Mouse (Mus musculus): ENCODE data around the gene Susd1.

Gene Susd1

DNA sequence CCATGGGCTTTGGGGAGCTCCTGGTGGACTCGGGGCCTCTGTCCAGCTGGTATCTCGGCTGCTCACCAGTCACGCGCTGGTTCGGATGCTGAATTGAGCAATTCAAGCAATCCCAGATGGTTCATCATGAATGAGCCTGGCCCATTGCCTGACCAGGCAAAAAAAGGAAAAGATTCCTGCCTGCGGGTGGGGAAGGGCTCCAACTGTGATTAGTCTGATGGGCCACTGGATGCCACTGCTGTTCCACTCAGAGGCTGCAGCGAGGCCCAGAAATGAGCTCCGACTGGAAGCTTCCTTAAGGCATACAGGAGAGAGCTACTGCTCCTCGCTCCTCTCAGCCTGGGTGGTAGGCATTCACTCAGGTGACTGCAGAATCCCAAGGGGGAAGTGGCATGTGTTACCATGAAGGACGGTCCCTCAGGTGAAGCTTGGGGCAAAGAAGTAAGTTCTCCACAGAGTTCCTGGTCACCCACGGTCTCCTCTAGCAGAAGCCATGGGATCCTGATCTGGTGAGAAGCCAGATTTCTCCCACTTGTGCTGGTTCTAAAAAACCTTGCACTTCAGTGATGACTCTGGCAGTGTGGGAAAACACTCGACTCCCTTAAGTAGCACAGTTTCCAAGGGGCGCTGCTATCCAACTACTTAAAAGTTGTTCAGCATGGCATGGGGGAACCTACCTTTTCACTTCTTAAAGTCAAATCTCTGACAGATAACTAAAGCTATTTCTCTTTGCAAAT is 57.3 kb downstream of the Susd1 start:
- DNase-seq (ENCODE audit: low spot score in 2 of 2), result peak in 1 of 2 experiments; percentile 56

DNA sequence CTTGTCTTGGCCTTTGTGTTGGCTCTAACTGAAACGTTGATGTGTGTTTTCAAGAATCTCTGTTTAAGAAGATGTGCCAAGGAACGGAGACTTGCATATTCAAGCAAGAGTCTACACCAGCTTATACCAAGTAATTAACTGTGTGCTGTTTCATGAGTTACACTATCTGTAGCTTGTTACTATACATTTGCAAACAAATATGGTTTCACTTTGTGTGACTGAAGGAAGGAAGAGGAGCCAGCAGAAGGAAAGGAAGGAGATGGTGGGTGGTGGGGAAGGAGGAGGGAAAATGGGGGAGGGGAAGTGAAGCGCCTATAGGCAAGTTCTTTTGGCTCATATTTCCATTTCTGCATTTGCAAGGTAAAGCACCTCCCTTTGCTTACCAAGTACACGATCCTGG is 58.0 kb downstream of the Susd1 start:
- DNase-seq (ENCODE audit: low spot score in 2 of 2), result no peak

DNA sequence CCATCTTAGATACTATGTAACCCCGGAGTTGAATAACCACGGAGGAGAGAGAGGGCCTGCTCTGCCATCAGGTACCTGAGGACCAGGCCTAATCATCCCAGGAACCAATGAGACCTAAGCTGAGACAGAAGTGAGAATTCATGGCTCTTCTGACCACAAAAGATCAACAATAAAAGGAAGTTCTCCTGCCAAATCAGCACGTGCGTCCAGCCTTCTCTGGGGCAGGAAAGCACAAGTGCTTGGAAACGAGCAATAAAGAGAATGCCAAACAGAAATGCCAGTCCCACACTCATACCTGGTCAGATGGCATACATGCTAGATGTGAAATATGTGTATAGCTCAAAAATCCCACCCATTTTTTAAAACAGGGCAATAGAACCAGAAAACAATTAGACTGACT is 58.6 kb downstream of the Susd1 start:
- no peak for DNase-seq (ENCODE audit: low spot score in 2 of 2)

DNA sequence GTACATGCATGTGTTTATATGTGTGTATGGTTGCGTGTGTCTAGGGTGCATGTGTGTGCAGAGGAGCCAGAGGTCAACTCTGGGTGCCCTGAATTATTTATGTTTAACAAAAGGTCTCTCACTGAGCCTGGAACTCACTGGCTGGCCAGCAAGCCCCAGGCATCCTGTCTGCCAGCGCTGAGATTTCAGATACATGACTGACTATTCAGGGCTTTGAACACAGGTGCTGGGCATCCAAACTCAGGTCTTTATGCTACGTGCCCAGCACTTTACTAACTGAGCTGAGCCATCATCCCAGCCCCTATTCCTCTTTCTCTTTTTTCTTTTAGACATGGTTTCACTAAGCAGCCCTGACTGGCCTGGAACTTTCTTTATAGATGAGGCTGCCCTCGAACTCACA is 59.8 kb downstream of the Susd1 start:
- DNase-seq (ENCODE audit: low spot score in 2 of 2), result no peak

DNA sequence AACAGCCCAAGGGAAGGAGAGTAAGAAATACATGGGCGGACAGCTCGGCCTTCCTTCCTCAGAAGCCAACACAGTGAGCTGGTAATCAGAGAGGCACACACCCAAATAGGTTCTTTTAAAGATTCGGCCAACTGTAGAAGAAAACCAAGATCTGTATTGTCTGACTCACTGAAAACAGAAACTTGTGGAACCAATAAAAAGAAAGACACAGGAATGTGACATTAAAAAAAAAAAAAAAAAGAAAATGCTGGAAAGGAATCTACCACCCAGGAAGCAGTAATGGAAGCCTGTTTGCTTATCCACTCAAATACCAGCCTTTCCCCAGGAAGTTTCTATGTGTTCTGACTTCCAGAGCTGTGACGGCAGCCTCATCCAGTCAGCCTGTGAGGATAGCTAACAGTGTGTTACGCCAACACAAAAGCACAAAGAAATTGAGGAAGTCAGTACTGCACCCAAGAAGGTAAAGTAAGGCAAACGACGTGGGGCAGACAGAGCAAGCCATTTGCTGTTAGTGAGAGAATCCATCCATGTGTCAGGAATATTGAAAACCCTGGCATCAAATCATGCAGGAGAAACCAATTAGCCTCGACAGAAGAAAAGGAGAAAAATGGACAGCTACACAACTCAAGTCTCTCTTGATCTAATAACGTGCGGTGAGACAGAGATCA is 64.0 kb downstream of the Susd1 start:
- no peak for DNase-seq (ENCODE audit: low spot score in 2 of 2)

DNA sequence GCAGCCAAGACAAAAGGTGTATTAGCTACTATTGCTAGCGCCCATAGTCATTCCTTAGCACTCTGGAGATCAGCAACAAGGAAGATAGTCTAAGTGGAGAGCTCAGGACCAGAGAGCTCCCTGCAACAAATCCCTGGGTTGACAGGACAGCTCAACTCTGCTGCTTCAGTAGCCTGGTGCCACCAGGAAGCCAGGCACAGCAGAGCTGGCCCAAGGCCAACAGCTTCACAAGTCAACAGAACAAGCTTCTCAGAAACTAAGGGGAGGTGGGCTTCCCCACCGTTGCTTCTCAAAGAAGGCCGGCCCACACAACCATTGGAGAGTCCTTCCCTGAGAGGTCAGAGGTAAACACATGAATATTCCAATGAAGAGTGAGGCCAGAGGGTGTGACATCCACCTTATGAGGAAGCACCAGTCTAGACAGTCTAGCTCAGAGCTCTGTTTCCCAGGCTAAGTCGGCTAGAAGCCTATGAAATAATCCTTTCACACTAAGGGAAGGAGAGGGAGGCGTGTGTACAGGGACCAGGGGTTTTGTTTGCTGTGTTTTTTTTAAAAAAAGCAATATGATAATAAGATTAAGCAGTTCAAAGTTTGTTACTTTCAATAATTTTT is 65.8 kb downstream of the Susd1 start:
- DNase-seq (ENCODE audit: low spot score in 2 of 2), result no peak

DNA sequence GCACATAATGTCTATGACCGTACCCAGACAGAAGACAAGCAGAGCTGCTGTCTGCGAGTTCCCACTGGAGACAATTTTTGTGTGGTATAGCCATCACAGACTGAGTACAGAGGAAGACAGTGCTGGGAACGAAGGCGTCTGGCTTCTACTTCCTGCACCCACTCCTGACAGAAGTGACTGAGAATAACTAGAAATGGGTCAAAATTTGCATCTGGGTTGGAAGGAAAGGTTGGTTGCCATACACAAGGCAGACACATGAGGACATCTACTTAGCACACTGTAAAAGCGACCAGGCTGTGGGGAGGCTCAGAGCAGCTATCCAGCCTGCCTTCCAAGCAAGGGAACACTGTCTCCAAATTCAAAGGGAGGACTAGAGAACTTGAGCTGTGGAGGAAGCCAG is 66.5 kb downstream of the Susd1 start:
- no peak for DNase-seq (ENCODE audit: low spot score in 2 of 2)

DNA sequence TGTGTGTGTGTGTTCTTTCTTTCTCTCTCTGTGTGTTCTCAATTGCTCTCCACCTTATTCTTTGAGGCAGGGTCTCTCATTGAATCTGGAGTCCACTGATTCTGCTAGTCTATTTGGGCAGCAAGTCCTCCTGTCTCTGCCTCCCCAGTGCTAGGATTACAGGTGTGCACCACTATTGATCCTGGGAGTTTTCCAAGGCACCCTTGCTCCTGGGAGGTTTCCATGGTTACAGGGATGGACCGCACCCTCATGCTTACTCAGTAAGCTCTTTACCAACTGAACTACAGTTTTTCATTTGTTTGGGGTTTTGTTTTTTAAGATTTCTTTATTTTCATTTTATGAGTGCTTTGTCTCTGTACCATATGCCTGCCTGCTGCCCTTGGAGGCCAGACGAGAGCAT is 68.5 kb downstream of the Susd1 start:
- DNase-seq (ENCODE audit: low spot score in 2 of 2), result no peak

DNA sequence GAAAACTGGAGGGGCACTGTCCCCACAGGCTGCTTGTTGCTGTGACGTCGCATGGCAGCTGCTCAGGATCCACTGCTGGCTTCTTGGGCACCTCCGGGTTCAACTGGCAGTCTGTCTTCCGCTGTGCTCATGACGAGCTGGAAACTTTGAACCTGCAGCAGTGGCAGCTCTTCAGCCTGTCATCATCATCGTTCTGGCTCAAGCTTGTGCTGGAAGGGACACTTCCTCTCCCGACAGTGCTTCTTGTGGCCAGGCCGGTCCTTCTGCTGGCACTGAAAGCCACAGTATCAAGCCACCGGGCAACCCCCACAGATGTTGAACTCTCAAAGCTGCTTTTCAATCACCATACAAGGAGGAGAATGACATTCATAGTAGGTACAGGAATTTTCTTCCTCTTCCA is 70.3 kb downstream of the Susd1 start:
- DNase-seq (ENCODE audit: low spot score in 2 of 2), result no peak

DNA sequence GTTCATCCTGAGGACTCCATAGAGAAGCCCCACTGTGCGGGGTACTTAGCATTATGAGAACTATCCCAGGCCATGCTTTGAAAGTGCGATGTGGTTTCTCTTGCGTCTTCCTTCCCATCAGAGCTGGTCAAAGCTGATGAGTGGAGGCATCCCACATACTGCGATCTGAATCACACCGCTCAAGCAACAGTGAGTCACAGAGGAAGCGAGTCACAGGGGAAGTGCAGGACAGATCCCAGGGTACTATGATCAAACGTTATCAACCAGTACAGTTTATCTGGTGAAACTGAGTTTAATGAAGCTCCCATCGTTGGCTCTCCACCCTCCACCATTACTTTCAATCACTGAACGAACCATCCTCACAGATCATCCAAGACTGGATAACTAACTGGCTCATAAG is 72.2 kb downstream of the Susd1 start:
- no peak for DNase-seq (ENCODE audit: low spot score in 2 of 2)

DNA sequence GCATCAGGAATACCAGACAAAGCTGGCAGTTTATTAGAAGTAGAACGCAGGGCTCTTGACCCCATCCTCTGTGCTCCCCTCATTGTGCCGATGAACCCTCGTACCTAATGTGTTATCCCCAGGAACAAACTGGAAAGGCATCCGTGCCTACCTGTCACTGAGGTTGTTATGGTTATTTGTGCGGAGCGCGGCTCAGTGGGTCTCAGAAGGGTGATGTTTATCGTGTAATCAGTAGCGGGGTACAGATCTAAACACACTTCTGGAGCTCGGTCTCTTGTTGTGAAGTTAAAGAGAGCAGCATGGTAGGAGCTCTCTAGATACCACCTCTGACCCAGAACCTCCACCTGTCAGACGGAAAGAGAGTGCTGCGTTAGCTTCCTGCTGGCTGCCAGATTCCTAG is 72.9 kb downstream of the Susd1 start:
- no peak for DNase-seq (ENCODE audit: low spot score in 2 of 2)

DNA sequence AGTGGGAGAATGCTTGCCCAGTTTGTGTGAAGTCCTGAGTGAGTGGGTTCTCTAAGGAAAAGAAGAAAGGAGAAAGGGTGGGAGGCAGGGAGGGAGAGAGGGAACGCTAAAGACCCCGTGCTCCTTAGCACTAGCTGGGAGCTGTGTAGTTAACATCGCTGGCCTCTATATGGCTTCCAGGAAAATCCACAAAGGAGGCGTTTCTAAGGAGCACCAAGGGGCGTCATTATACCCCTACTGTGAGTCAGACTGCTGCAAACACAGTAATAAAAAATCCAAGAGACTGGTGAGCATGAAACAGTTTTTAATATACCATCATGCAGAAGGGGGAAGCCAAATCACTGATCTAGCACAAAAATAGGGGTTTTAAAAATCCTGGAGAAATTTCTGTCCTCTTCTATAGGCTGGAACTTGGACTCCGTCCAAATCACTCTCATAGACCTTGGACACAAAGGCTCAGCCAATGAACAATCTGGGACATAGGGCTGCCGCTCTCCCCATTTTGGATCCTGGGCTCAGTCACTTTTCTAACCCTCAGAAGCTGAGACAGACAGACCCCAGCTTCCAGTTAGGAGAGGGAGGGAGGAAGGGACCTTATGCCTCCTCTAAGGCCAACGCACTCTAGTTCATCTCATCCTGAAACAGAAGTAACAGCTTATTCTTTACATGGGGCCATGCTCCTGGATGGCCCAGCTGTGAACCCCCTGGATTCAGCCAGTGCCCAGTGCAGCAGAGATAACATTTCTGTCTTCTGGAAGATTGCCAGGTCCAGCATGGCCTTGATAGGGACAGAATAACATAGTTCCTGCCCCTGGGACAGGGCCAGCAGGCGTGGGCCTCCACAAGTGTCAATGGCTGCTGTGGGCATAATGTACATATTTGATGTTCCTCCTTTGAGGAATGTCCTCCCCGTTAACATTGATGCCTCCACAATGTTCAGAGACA is 73.9 kb downstream of the Susd1 start:
- no peak for DNase-seq (ENCODE audit: low spot score in 2 of 2)

DNA sequence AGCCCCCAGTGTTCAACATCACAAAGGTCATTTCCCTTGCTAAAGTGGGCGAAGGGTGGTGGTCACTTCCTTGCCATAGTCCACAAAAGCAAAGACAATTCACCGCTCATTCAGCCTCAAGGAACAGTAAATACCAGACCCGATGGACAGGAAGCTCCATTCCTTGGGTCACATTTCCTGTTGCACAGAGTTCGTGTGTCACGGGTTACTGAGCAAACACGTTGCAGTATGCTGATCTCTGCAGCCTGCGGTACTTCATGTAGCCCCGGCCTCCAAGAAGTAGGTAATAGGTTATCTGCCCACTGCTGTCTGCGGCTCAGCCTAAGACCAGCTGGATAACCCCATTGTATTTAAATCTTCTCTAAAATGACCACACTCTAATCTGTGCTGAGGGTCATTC is 75.4 kb downstream of the Susd1 start:
- DNase-seq (ENCODE audit: low spot score in 2 of 2), result peak in 1 of 2 experiments; percentile 53

DNA sequence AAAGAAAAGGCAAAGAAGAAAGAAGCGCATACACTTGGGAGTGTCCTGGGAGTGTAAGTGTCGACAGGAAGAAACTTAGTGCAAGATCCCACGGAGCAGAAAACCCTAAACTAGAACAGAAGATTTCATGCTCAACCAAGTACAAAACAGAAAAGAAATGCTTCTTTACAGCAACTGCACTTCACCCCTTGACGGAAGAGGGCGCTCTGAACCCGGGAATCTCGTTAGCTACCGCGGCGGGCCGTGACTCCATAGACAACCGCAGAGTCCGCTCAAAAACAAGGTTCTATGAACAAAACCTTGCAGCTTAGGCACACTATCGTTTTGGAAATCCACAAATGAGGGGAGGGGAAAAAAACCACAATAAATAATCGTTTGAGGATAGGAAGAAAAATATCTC is 77.7 kb downstream of the Susd1 start:
- peak; percentile 59 to 76 for DNase-seq (ENCODE audit: low spot score in 2 of 2)

DNA sequence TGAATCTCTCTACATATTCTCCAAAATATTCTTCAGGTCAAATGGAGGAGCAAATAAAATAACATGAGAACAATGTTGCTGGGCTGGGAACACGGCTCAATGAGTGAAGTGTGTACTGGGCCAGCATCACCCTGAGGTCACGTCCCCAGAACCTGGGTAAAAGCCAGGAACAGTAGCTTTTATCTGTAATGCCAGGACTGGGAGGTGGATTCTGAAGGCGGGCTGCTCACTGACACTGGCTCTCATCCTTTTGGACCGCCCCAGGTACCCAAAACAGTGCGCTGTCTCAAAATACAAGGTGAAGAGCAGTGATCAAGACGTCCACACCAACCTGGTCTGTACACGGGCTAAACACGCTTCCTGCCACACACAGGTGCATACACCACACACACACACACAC is 78.5 kb downstream of the Susd1 start:
- DNase-seq (ENCODE audit: low spot score in 2 of 2), result no peak

DNA sequence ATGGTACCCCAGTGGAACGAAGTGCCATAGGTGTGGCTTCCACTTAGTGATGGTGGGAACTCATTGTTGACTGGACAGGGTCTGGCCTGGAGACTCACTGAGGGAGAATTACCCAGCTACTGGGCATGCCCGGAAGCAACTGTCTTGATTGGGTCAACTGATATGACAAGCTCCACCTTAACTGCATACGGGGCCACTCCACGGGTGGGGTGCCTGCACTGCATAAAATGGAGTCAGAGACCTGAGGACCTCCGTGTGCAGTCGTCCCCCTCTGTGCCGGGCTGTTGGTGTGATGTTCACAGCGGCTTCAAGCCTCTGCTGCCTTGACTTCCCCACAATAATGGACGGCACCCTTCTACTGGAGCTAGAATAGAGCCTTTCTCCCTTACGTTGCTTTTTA is 79.5 kb downstream of the Susd1 start:
- no peak for DNase-seq (ENCODE audit: low spot score in 2 of 2)

DNA sequence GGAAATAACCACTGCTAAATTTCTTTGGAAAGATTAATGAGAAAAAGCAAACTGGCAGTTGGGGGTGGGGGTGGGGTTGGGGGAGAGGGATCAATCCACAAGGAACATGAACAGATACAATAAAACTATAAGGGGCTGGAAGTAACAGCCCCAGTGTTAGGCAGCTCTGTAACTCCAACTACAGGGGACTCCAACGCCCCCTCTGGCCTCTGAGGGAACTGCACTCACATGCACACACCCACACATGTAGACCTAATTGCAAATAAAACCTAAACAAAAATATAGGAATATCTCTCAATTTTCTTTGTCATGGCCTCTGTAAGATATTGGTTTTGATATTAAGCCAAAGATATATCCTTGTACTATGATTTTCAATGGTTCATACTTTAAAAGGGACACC is 83.0 kb downstream of the Susd1 start:
- DNase-seq (ENCODE audit: low spot score in 2 of 2), result no peak

DNA sequence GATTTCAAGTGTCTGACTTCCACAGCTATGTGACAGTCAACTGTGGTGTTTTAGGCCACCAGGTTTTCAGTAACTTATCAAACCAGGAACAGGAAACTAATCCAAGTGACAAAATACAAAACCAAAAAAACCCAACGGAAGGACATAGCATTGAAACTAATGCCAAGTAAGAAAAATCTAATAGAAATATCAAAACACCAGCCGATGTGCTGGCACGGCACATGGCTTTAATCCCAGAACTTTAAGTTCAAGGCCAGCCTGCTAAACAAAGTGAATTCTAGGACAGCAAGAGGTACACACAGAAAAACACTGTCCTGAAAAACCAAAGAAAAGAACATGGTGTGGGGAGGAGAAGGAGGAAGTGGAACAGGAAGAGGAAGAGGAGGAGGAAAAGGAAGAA is 83.8 kb downstream of the Susd1 start:
- no peak for DNase-seq (ENCODE audit: low spot score in 2 of 2)

DNA sequence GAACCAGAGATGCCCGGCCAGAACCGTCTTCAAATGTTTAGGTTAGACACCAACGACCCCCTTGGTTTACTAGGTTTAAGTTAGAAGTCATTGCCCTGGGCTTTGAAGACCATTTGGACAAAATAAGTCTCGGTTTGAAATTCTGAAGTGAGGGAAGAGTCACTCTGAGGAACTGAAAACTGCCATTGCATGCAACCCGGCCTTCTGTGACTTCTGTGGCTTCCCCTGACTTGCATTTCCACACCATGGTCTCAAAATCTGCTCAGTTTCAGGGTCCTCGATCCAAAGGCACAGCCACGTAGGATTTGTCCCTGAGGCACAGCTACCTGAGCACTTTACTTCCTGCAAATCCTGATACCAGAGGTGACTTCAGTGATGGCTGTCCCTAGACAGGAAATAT is 86.5 kb downstream of the Susd1 start:
- no peak for DNase-seq (ENCODE audit: low spot score in 2 of 2)

DNA sequence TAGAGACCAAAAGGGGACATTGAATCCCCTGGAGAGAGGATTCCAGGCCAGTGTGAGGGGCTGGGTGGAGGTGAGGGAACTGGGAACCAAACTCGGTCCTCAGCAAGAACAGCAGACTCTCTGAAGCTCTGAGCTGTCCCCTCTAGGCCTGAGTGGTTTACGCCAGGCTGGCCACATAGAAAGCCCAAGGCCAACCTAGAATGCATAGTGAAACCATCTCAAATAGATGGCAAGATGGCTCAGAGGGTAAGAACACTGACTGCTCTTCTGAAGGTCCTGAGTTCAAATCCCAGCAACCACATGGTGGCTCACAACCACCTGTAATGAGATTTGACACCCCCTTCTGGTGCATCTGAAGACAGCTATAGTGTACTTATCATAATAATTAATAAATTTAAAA is 88.1 kb downstream of the Susd1 start:
- no peak for DNase-seq (ENCODE audit: low spot score in 2 of 2)

DNA sequence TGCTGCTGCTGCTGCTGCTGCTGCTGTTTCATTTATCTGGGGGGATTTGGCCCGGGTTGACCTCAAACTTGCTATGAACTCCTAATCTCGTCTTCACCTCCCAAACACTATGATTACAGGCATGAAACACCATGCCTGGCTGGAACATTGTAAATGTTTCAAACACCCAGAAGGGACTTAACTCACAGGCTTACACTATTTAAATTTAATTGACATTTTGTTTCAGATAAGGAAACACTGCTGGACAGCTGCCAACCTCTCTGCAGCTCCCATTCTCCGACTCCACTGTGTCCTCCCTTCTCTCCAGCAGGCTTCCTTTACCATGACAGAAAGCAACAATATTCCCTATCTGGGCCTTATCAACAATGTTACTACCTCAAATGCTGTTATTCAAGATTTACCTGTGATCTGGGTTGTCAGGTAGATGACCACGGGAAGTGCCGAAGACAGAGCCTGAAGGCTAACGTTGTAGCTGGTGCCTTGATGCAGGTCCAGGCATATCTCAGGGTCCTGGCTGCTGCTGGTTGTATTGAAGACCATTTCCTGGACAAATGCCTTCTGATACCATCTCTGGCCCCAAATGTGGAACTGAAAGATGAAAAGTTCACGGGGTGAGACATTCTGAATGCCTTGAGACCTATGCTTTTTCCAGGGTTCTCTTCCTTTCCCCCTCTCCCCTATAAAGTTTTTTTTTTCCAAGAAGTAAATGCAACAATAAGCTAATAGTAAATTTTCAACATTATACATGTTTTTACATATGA is 88.8 kb downstream of the Susd1 start:
- no peak for DNase-seq (ENCODE audit: low spot score in 2 of 2)

Data from urinary bladder, adult 18-20 months (tissue).